9 mouse cellular contexts compared by ENCODE assay signal in genomic region chr13:119602688-119603331, GRCm38 (mm10). TPM values are rescaled to one million over a fixed set of nuclear protein-coding genes. Genes with fewer than 3 reads are reported as not detected.
A peak's percentile ranks its signal among the peaks of the same experiment; 100 is the strongest.
DNase-seq lines count a peak whose midpoint lies in the region; ATAC-seq lines count a peak whose summit lies in the region.
"Not testable (repeated sequence)": the region's sequence is repeated elsewhere in the genome, so short reads cannot be mapped to it uniquely, and the experiment has no call there.
"Had no signal": no experiment of that assay in that cellular context is flagged by ENCODE, and none has a peak within 500 bp of the region (broad histone marks: within the 10 kb centered on the region; RNA-seq: fewer than 3 reads in every experiment).

No protein-coding gene starts in this region.

- not testable (repeated sequence) for H3K4me1 ChIP-seq in forebrain, embryonic 14.5 days (ENCODE audit: control insufficient read depth, insufficient read depth, low read length); hindbrain, embryonic 10.5 days (replicated peaks); limb, embryonic 11.5 days (ENCODE audit: control insufficient read depth, insufficient read depth, low read length)

- peak; percentile 31 for DNase-seq in T-cell, adult 2 months (ENCODE audit: low spot score)
- DNase-seq in cerebellum, adult 9-11 months, result peak; percentile 65
- peak; percentile 26 for DNase-seq in forebrain, embryonic 14.5 days (ENCODE audit: low spot score)
- peak; percentile 76 for DNase-seq in hindbrain, embryonic 10.5 days (ENCODE audit: low spot score)
- DNase-seq in limb, embryonic 11.5 days (ENCODE audit: low spot score), result peak; percentile 63
- DNase-seq in natural killer cell, adult 2 months (ENCODE audit: low spot score in 2 of 2), result peak; percentile 27 to 49
- DNase-seq in spleen, postnatal 36 days (ENCODE audit: low spot score in 2 of 2), result peak; percentile 45 to 52
- DNase-seq in urinary bladder, postnatal 14 days (ENCODE audit: low spot score), result peak; percentile 62

- WGBS in forebrain, embryonic 14.5 days, result 32% methylated on average over 12 of the region's 13 CpGs
- 53% methylated on average over 13 of the region's 13 CpGs for WGBS in hindbrain, embryonic 10.5 days
- 41% methylated on average over 12 of the region's 13 CpGs for WGBS in limb, embryonic 11.5 days

- not testable (repeated sequence) for H3K27ac ChIP-seq in forebrain, embryonic 14.5 days (ENCODE audit: low read depth, low read length); hindbrain, embryonic 10.5 days; limb, embryonic 11.5 days (replicated peaks; ENCODE audit: low read depth, low read length)

- H3K27me3 ChIP-seq in forebrain, embryonic 14.5 days (replicated peaks; ENCODE audit: control insufficient read depth, insufficient read depth, low read length); hindbrain, embryonic 10.5 days (ENCODE audit: insufficient read depth, poor library complexity, severe bottlenecking); limb, embryonic 11.5 days (ENCODE audit: control insufficient read depth, insufficient read depth, low read length): not testable (repeated sequence)

- not testable (repeated sequence) for H3K9ac ChIP-seq in forebrain, embryonic 14.5 days (ENCODE audit: low read length); limb, embryonic 11.5 days (ENCODE audit: low read length)

- not testable (repeated sequence) for H3K4me3 ChIP-seq in forebrain, embryonic 14.5 days (ENCODE audit: low read depth, low read length); hindbrain, embryonic 10.5 days; limb, embryonic 11.5 days (ENCODE audit: low read depth, low read length)

- H3K36me3 ChIP-seq in forebrain, embryonic 14.5 days (ENCODE audit: control insufficient read depth, insufficient read depth, low read length); hindbrain, embryonic 10.5 days; limb, embryonic 11.5 days (ENCODE audit: control insufficient read depth, insufficient read depth, low read length): not testable (repeated sequence)

- H3K9me3 ChIP-seq in forebrain, embryonic 14.5 days (replicated peaks; ENCODE audit: control insufficient read depth, low read length); limb, embryonic 11.5 days (ENCODE audit: control insufficient read depth, low read length): not testable (repeated sequence)
- H3K9me3 ChIP-seq in hindbrain, embryonic 10.5 days, result peaks cover 31% of the 10 kb centered on the region

- ATAC-seq in forebrain, embryonic 14.5 days; limb, embryonic 11.5 days (ENCODE audit: insufficient number of reproducible peaks, low FRiP score, low TSS enrichment, low read depth): not testable (repeated sequence)

- not testable (repeated sequence) for H3K4me2 ChIP-seq in forebrain, embryonic 14.5 days (ENCODE audit: low read length); limb, embryonic 11.5 days (ENCODE audit: low read depth, severe bottlenecking)

RNA-seq across cellular contexts. Expression of gene Ccl28, which starts 20.8 kb away (rescaled TPM):
- 0.14 and 0.31 TPM in 2 replicates for polyA plus RNA-seq in forebrain, embryonic 14.5 days (2014; fragmentation: Nextera tagmentation; extraction: Ambion mirVana)
- polyA plus RNA-seq in hindbrain, embryonic 10.5 days (2016; fragmentation: Nextera tagmentation; extraction: Ambion mirVana), result 0.07 and 0.09 TPM in 2 replicates
- 0.12 and 0.13 TPM in 2 replicates for polyA plus RNA-seq in limb, embryonic 11.5 days (2014; fragmentation: Nextera tagmentation; extraction: Ambion mirVana)
- polyA plus RNA-seq: lung, embryonic 15.5 days had no signal

Comparison
In these comparisons a context has a peak if more than half of its experiments do, and no peak if none do; other contexts are left out.
1. DNase-seq: peak in every context shown above with its lines; median percentile 76 in hindbrain, embryonic 10.5 days; 65 in cerebellum, adult 9-11 months; 63 in limb, embryonic 11.5 days; 62 in urinary bladder, postnatal 14 days; 48 in spleen, postnatal 36 days; 38 in natural killer cell, adult 2 months; 31 in T-cell, adult 2 months; 26 in forebrain, embryonic 14.5 days.